Mouse (Mus musculus): ENCODE data around the gene Cry1. TPM values are rescaled to one million over a fixed set of nuclear protein-coding genes. Genes with fewer than 3 reads are reported as not detected.

The Cry1 gene
- polyA plus RNA-seq, 1 experiment from 2014 or later, result 16.7 TPM

DNA sequence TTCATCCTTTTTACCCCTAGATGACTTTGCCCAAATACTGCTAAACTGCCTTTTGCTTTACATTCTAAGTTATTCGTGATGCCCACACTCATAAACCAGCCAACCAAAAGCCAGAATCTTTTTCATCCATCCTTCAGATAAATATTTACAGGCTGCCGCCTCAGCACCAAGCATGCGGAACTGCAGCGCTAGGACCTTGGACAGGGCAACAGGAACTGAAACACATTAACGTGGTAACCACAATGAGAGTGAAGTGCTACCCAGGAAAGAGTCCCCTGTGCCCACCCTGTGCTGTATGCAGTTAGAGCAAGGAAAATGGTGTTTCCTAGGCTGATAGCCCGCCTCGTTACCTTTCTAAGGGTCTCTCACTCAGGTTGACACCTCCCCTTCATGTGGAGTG lies 56.4 kb downstream of the Cry1 start:
- H3K27me3 ChIP-seq (ENCODE audit: control insufficient read depth, insufficient read depth, low read length), result no peaks in the 10 kb centered on the region
- no peak overlapping the region for H3K27ac ChIP-seq (replicated peaks)
- no peaks in the 10 kb centered on the region for H3K9me3 ChIP-seq (ENCODE audit: control insufficient read depth, low read length)
- TF ChIP-seq EP300 (optimal IDR thresholded peaks at IDR 0.05) (no peak), CTCF (IDR thresholded peaks at IDR 0.05; ENCODE audit: low read depth) (no peak)
- WGBS, result 12% methylated on average over 7 of the region's 7 CpGs
- ATAC-seq (ENCODE audit: low FRiP score, low TSS enrichment), result peak; percentile 56; the same call in 1 of the 2 replicates
- H3K4me1 ChIP-seq (replicated peaks; ENCODE audit: control insufficient read depth, insufficient read depth), result no peaks in the 10 kb centered on the region
- peak overlapping the region; percentile 62 for H3K4me2 ChIP-seq (replicated peaks; ENCODE audit: low read depth)
- peaks cover 6% of the 10 kb centered on the region; the same call in 1 of the 2 replicates for H3K36me3 ChIP-seq (ENCODE audit: control insufficient read depth, insufficient read depth, low read length)
- peak overlapping the region; percentile 43 for H3K9ac ChIP-seq (ENCODE audit: low read length)
- H3K4me3 ChIP-seq (ENCODE audit: low read depth, low read length), result peak overlapping the region; percentile 64
- DNase-seq (ENCODE audit: low spot score), result peak; percentile 47

DNA sequence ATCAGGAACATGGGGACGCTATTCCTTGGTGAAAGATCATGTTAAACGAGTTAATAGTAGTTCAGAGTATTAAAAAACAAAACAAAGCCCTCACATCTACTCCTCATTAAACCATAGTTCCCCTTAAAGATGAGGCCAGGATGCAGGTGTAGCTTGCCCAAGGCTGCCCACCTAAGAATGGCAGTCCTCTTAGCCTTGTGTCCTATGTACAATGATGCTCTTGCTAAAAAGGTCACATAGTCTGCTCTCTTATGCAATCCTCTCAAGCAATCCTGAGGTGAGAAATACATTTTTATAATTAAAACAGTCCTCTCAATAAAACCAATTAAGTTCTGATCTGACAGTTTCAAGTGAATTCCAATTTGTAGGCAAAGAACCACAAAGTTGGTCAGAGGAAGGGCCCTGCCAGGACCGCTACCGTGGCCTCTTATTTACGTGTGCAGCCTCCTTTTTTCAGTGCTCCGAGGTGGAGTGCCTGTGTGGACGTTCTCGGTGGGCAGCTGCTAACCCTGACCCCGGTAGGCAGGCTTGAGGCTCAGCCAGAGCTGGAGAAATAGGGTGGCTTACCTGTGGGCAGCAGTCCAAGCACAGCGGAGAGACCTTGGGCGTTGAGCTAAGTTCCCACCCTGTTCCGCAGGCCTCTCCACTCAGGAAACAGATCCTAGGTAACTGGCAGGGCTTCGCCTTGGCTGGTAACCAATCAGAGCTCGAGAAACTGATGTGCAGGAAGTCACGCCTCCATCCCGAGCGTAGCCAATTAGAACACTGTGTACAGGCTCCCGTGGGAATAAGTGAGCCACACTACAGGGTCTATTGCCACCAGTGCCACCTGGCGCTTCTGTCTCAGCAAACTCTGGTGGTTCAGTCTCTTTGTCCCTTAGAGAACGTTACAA lies 57.2 kb downstream of the Cry1 start, which contains the start of gene Mterf2:
Mterf2 (minus strand) TSS at position 633 of the 893 bp plus-strand sequence.
- no peaks in the 10 kb centered on the region for H3K4me1 ChIP-seq (replicated peaks; ENCODE audit: control insufficient read depth, insufficient read depth)
- no peak within 1 kb of the TSS for H3K27ac ChIP-seq (replicated peaks)
- TF ChIP-seq CTCF (IDR thresholded peaks at IDR 0.05; ENCODE audit: low read depth), result peak; percentile 62
- TF ChIP-seq EP300 (optimal IDR thresholded peaks at IDR 0.05), result no peak
- peak within 1 kb of the TSS; percentile 63 for H3K9ac ChIP-seq (ENCODE audit: low read length)
- peak within 1 kb of the TSS; percentile 62 for H3K4me2 ChIP-seq (replicated peaks; ENCODE audit: low read depth)
- peak; percentile 93 for DNase-seq (ENCODE audit: low spot score)
- peak; percentile 99 for ATAC-seq (ENCODE audit: low FRiP score, low TSS enrichment)
- H3K36me3 ChIP-seq (ENCODE audit: control insufficient read depth, insufficient read depth, low read length), result peaks cover under 1% of the 10 kb centered on the region; the same call in 1 of the 2 replicates
- H3K27me3 ChIP-seq (ENCODE audit: control insufficient read depth, insufficient read depth, low read length), result no peaks in the 10 kb centered on the region
- H3K4me3 ChIP-seq (ENCODE audit: low read depth, low read length), result peak within 1 kb of the TSS; percentile 64
- 6% methylated on average over 20 of the region's 20 CpGs for WGBS
- no peaks in the 10 kb centered on the region for H3K9me3 ChIP-seq (ENCODE audit: control insufficient read depth, low read length)

DNA sequence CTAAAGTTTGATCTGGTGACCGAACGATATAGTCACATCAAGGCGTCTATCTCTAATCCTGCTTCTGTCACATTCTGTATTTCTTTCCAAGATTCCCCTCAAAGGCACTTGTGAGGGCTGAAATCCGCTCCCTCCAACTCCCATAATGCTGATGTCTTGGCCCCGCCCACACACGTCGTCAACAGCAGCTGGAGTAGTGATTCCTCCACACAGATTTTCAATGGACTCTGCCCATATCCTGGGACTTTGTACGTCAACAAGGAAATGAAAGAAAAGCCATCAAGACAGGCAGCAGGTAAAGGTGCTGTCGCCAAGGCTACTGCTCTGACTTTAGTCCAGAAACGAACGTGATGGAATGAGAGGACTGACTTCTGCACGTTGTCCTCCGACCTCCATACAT lies 59.7 kb downstream of the Cry1 start:
- H3K4me1 ChIP-seq (replicated peaks; ENCODE audit: control insufficient read depth, insufficient read depth), result no peaks in the 10 kb centered on the region
- no peaks in the 10 kb centered on the region for H3K27me3 ChIP-seq (ENCODE audit: control insufficient read depth, insufficient read depth, low read length)
- H3K36me3 ChIP-seq (ENCODE audit: control insufficient read depth, insufficient read depth, low read length), result peaks cover 6% of the 10 kb centered on the region; the same call in 1 of the 2 replicates
- no peak for TF ChIP-seq EP300 (optimal IDR thresholded peaks at IDR 0.05)
- TF ChIP-seq CTCF (IDR thresholded peaks at IDR 0.05; ENCODE audit: low read depth), result no peak
- no peak overlapping the region for H3K9ac ChIP-seq (ENCODE audit: low read length)
- H3K27ac ChIP-seq (replicated peaks), result no peak overlapping the region
- DNase-seq (ENCODE audit: low spot score), result peak; percentile 45
- H3K9me3 ChIP-seq (ENCODE audit: control insufficient read depth, low read length), result no peaks in the 10 kb centered on the region
- no peak overlapping the region for H3K4me2 ChIP-seq (replicated peaks; ENCODE audit: low read depth)
- ATAC-seq (ENCODE audit: low FRiP score, low TSS enrichment), result peak; percentile 11; the same call in 1 of the 2 replicates
- no peak overlapping the region for H3K4me3 ChIP-seq (ENCODE audit: low read depth, low read length)
- WGBS, result 78% methylated on average over 13 of the region's 13 CpGs

DNA sequence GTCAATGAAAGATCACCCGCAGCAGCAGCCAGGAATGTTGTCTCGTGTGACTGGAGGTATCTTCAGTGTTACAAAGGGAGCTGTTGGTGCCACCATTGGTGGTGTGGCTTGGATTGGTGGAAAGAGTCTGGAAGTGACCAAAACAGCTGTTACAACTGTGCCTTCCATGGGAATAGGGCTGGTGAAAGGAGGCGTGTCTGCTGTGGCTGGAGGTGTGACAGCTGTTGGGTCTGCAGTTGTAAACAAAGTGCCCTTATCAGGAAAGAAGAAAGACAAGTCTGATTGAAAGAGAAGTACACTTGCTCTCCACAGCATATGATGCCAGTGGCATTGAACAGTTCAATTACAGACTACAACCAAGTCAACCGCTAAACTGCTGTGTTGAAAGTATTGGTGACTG lies 70.5 kb downstream of the Cry1 start:
- Histone ChIP-seq H3K9ac (ENCODE audit: low read length) (no peak overlapping the region), H3K36me3 (ENCODE audit: control insufficient read depth, insufficient read depth, low read length) (peaks cover 3% of the 10 kb centered on the region; the same call in 1 of the 2 replicates), H3K9me3 (ENCODE audit: control insufficient read depth, low read length) (no peaks in the 10 kb centered on the region), H3K27ac (replicated peaks) (no peak overlapping the region), H3K27me3 (ENCODE audit: control insufficient read depth, insufficient read depth, low read length) (no peaks in the 10 kb centered on the region), H3K4me2 (replicated peaks; ENCODE audit: low read depth) (no peak overlapping the region), H3K4me1 (replicated peaks; ENCODE audit: control insufficient read depth, insufficient read depth) (no peaks in the 10 kb centered on the region), H3K4me3 (ENCODE audit: low read depth, low read length) (no peak overlapping the region)
- TF ChIP-seq EP300 (optimal IDR thresholded peaks at IDR 0.05), result no peak
- TF ChIP-seq CTCF (IDR thresholded peaks at IDR 0.05; ENCODE audit: low read depth), result no peak
- 78% methylated on average over 4 of the region's 4 CpGs for WGBS
- no peak for DNase-seq (ENCODE audit: low spot score)
- ATAC-seq (ENCODE audit: low FRiP score, low TSS enrichment), result no peak

DNA sequence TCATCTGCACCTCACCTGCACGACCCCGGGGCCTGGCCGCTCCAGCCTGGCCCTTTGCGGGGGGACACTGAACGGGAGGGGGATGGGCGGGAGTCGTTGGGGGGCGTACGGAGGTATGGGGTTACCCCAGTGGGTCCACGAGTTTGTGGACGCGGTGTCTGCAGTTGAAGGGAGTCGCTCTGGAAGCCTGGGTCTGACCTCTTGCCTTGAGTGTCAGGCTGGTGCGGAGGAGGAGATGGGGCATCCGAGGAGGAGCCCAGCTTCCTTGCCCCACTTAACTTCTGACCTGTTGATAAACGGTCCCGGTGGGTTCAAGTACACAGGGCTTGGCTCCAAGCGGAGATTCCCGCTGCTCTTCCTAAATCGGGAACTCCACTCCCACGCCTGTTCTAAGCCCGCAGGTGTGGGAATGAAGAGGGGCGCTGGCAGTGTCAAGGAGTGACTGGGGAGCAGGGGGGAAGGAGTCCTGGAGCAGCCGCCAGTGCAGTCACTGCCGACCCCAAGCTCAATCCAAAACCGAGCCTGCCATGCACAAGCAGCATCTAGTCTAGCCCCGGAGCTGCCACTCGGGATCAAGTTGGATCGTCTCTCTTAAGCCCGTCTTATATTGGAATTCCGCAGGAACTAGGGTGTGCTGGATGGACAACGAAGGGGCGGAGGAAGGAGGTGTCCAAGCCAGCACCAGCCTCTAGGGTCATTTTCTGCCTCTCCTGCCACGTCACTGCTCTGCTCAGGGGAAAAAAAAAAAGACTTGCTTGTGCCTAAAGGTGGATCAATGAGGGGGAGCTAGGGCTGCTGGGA lies 81.6 kb downstream of the Cry1 start:
- TF ChIP-seq EP300 (optimal IDR thresholded peaks at IDR 0.05) (no peak), CTCF (IDR thresholded peaks at IDR 0.05; ENCODE audit: low read depth) (0 out of 2 replicates have a peak, but pooled peaks have one; percentile 5)
- DNase-seq (ENCODE audit: low spot score), result peak; percentile 43

More for the DNA sequence above, 81.6 kb downstream of the Cry1 start:
- peak overlapping the region; percentile 80 for H3K27ac ChIP-seq (replicated peaks)
- WGBS, result under 1% methylated on average over 34 of the region's 34 CpGs
- H3K4me2 ChIP-seq (replicated peaks; ENCODE audit: low read depth), result peak overlapping the region; percentile 68
- no peaks in the 10 kb centered on the region for H3K27me3 ChIP-seq (ENCODE audit: control insufficient read depth, insufficient read depth, low read length)
- H3K36me3 ChIP-seq (ENCODE audit: control insufficient read depth, insufficient read depth, low read length), result no peaks in the 10 kb centered on the region
- H3K9ac ChIP-seq (ENCODE audit: low read length), result peak overlapping the region; percentile 93
- ATAC-seq (ENCODE audit: low FRiP score, low TSS enrichment), result peak; percentile 58
- no peaks in the 10 kb centered on the region for H3K4me1 ChIP-seq (replicated peaks; ENCODE audit: control insufficient read depth, insufficient read depth)
- no peaks in the 10 kb centered on the region for H3K9me3 ChIP-seq (ENCODE audit: control insufficient read depth, low read length)
- H3K4me3 ChIP-seq (ENCODE audit: low read depth, low read length), result peak overlapping the region; percentile 92
